Mouse (Mus musculus): Measurements from ENCODE around the gene She.

GRCm38 (mm10) chr3:89808638-89809037 lies 22.5 kb upstream of the She start:
- no peak for TF ChIP-seq CTCF (IDR thresholded peaks at IDR 0.05; ENCODE audit: low read depth, low read length)
- TF ChIP-seq GATA1 (IDR thresholded peaks at IDR 0.05; ENCODE audit: borderline replicate concordance, low read length): no peak
- no peak for TF ChIP-seq TAL1 (conservative IDR thresholded peaks at IDR 0.05; ENCODE audit: low read depth, low read length)
- no peak for TF ChIP-seq POLR2AphosphoS5 (IDR thresholded peaks at IDR 0.05; ENCODE audit: insufficient replicate concordance, low read depth, low read length)

Measured in G1E (cell line).